Mouse (Mus musculus) liver, embryonic 13.5 days (tissue): ENCODE results near the gene Stpg4. TPM values are rescaled to one million over a fixed set of nuclear protein-coding genes. Genes with fewer than 3 reads are reported as not detected.

ENCODE experiments used
- ATAC-seq: fragments of 200-750 bp; cut with Nextera tagmentation; 2 replicates; pipeline ENCODE4 v1.8.0; 2017; ENCODE audit warnings: low read depth, mild to moderate bottlenecking, moderate number of reproducible peaks, moderate library complexity
- DNase-seq: peaks from one replicate; pipeline ENCODE4 v3.0.0; 2022
- H3K27ac ChIP-seq: fragments of 300-500 bp; sonication (generic); 2 replicates; pipeline ENCODE4 v1.5.1; 2015; ENCODE audit warnings: moderate library complexity, mild to moderate bottlenecking, inconsistent platforms
- H3K27me3 ChIP-seq: fragments of 300-500 bp; sonication (generic); 2 replicates; pipeline ENCODE4 v1.6.1; 2015; ENCODE audit warnings: mild to moderate bottlenecking, inconsistent platforms
- H3K36me3 ChIP-seq: fragments of 300-500 bp; sonication (generic); 2 replicates; pipeline ENCODE4 v1.6.1; 2015; ENCODE audit warnings: mild to moderate bottlenecking, inconsistent platforms
- H3K4me1 ChIP-seq: fragments of 300-500 bp; sonication (generic); replicated peaks from 2 replicates; pipeline ENCODE4 v1.6.1; 2015; ENCODE audit warnings: inconsistent platforms
- H3K4me2 ChIP-seq: fragments of 300-500 bp; sonication (generic); 2 replicates; pipeline ENCODE4 v1.6.1; 2015; ENCODE audit warnings: inconsistent platforms, mild to moderate bottlenecking, moderate library complexity
- H3K4me3 ChIP-seq: fragments of 300-500 bp; sonication (generic); replicated peaks from 2 replicates; pipeline ENCODE4 v1.5.1; 2015; ENCODE audit warnings: mild to moderate bottlenecking, inconsistent platforms
- H3K9ac ChIP-seq: fragments of 300-500 bp; sonication (generic); 2 replicates; pipeline ENCODE4 v1.6.1; 2015; ENCODE audit warnings: mild to moderate bottlenecking, inconsistent platforms
- H3K9me3 ChIP-seq: fragments of 300-500 bp; sonication (generic); replicated peaks from 2 replicates; pipeline ENCODE4 v1.6.1; 2016; ENCODE audit warnings: inconsistent platforms
- WGBS: fragments of 180-500 bp; shearing (Covaris S2); methylation state at CpG from one replicate; pipeline ENCODE4 v1.1.7; 2015; ENCODE audit not compliant: insufficient replicate concordance; 5-methylcytosine and 5-hydroxymethylcytosine counted together
- polyA plus RNA-seq: library from polyadenylated mRNA; unstranded; fragments of >200 nt; fragmentation: Nextera tagmentation; extraction: Ambion mirVana; gene quantifications from 2 replicates; pipeline ENCODE4 v1.2.1, GENCODE M21; 2015

Gene Stpg4
- polyA plus RNA-seq, 1 experiment from 2014 or later = not detected

- Histone ChIP-seq H3K27me3 (no peaks in the 10 kb centered on the region), H3K4me2 (no peak overlapping the region), H3K27ac (no peak overlapping the region), H3K9ac (no peak overlapping the region), H3K36me3 (peaks cover 29% of the 10 kb centered on the region), H3K4me1 (peaks cover 43% of the 10 kb centered on the region), H3K4me3 (no peak overlapping the region), H3K9me3 (no peaks in the 10 kb centered on the region)
- 83% methylated on average over 15 of the region's 15 CpGs for WGBS
- DNase-seq = no peak
- no peak for ATAC-seq
Observed at GRCm38 (mm10) chr17:87364108-87364507, 63.4 kb downstream of the Stpg4 start.

- no peak overlapping the region for H3K27ac ChIP-seq
- H3K27me3 ChIP-seq = no peaks in the 10 kb centered on the region
- peaks cover 29% of the 10 kb centered on the region for H3K36me3 ChIP-seq
- H3K4me3 ChIP-seq = no peak overlapping the region
- DNase-seq = no peak
- ATAC-seq = no peak
- no peak overlapping the region for H3K9ac ChIP-seq
- WGBS = 80% methylated on average over 3 of the region's 3 CpGs
- H3K9me3 ChIP-seq = no peaks in the 10 kb centered on the region
- H3K4me2 ChIP-seq = no peak overlapping the region
- H3K4me1 ChIP-seq = peaks cover 33% of the 10 kb centered on the region
Observed at GRCm38 (mm10) chr17:87361132-87361531, 66.4 kb downstream of the Stpg4 start.

DNA sequence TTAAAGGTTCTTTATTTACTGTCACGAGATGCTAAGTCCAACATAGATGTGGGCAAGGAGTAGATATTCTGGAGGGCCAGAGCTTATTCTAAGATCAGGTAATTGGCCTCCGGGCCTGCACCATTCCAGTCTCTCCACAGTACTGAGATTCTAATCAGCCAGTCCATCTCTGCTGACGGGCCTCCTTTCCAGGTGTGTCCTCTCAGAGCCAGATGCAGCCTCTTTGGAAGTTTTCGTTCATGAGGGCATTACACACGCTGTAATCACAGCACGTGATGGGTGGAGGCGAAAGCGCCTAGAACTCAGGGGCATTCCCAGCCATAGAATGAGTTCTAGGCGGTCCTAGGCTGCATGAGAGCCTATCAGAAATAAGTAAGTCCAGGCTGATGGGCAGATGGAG lies 70.0 kb downstream of the Stpg4 start:
- peaks cover 43% of the 10 kb centered on the region for H3K4me1 ChIP-seq
- H3K27me3 ChIP-seq = no peaks in the 10 kb centered on the region
- WGBS = 78% methylated on average over 9 of the region's 9 CpGs
- no peak overlapping the region for H3K4me2 ChIP-seq
- DNase-seq = no peak
- H3K9ac ChIP-seq = no peak overlapping the region
- H3K27ac ChIP-seq = no peak overlapping the region
- no peaks in the 10 kb centered on the region for H3K9me3 ChIP-seq
- ATAC-seq = no peak
- H3K36me3 ChIP-seq = peaks cover 13% of the 10 kb centered on the region; the same call in 1 of the 2 replicates
- no peak overlapping the region for H3K4me3 ChIP-seq

DNA sequence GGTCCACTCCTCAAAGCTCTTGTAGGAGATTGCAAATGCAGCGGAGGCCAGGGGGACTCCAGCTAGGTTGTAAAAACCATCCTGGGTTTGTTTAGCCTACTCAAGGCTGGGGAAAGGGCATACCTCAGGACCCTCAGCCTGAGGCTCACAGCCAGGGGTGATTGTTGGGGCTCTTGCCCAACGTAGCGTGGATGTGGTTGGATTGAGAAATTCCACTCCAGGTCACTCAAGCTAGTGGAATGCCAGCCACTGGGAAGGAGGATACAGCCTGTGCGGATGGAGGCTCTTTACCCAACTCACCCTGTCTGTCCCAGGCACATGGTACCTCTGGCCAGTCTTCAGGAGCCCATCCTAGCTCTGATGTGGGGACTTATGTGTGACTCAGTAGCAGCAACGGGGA lies 71.3 kb downstream of the Stpg4 start:
- ATAC-seq (no peak), DNase-seq (no peak)
- H3K4me1 ChIP-seq = peaks cover 56% of the 10 kb centered on the region

DNA sequence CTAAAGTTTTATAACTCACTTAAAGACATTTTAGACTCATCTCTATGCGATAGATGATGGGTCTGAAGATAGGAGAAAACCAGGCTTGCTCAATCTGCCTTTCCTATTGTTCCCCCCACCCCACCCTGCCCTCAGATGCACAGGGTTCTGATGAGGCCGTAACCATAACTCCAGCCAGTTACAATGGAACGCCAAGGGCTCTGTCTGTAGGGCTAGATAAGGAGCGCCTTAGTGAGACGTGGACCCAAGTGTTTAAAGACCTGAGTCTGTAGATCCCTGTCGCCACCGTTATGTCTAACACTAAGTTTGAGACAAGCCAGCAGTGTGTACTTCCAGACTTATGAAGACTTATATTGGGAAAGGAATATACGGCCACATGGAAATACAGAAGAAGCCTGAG lies 72.1 kb downstream of the Stpg4 start:
- WGBS = 24% methylated on average over 8 of the region's 8 CpGs
- H3K27me3 ChIP-seq = no peaks in the 10 kb centered on the region
- DNase-seq (no peak), ATAC-seq (peak; percentile 69)
- no peak overlapping the region for H3K9ac ChIP-seq
- H3K4me2 ChIP-seq = no peak overlapping the region
- H3K36me3 ChIP-seq = no peaks in the 10 kb centered on the region
- H3K9me3 ChIP-seq = no peaks in the 10 kb centered on the region
- no peak overlapping the region for H3K27ac ChIP-seq
- peaks cover 64% of the 10 kb centered on the region for H3K4me1 ChIP-seq
- no peak overlapping the region for H3K4me3 ChIP-seq

More for the DNA sequence above, 71.3 kb downstream of the Stpg4 start:
- Histone ChIP-seq H3K27me3 (no peaks in the 10 kb centered on the region), H3K27ac (no peak overlapping the region), H3K9me3 (no peaks in the 10 kb centered on the region), H3K36me3 (0 out of 2 replicates have a peak, but pooled peaks cover under 1% of the 10 kb centered on the region), H3K9ac (no peak overlapping the region), H3K4me3 (no peak overlapping the region), H3K4me2 (no peak overlapping the region)
- 89% methylated on average over 5 of the region's 5 CpGs for WGBS

GRCm38 (mm10) chr17:87353745-87354320 lies 73.7 kb downstream of the Stpg4 start:
- WGBS = 73% methylated on average over 8 of the region's 8 CpGs
- no peak for ATAC-seq

DNA sequence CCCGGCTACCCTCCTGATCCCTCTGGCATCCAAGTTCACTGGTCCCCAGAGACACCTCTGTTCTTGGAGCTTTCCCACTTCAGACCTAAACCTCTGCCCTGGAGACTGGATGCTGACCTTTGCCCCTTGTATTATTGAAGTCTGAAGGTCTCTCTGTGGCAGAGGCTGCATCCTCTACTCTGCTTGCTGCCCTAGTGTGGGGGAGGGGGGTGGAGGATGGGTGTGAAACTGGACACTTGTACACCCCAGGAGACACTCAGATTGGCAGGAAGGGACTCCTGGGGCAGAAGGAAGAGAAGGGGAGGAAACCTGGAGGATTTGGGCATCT lies 74.7 kb downstream of the Stpg4 start:
- WGBS = 58% methylated on average over 1 of the region's 1 CpGs
- Histone ChIP-seq H3K9me3 (no peaks in the 10 kb centered on the region), H3K27ac (no peak overlapping the region), H3K9ac (no peak overlapping the region), H3K27me3 (no peaks in the 10 kb centered on the region), H3K36me3 (0 out of 2 replicates have a peak, but pooled peaks cover 8% of the 10 kb centered on the region), H3K4me2 (no peak overlapping the region), H3K4me1 (peaks cover 56% of the 10 kb centered on the region), H3K4me3 (no peak overlapping the region)
- DNase-seq = no peak
- 0 out of 2 replicates have a peak, but pooled peaks have one; percentile 19 for ATAC-seq

More at GRCm38 (mm10) chr17:87353745-87354320, 73.7 kb downstream of the Stpg4 start:
- no peak overlapping the region for H3K4me3 ChIP-seq
- no peaks in the 10 kb centered on the region for H3K27me3 ChIP-seq
- DNase-seq = no peak
- peaks cover 58% of the 10 kb centered on the region for H3K4me1 ChIP-seq
- H3K9ac ChIP-seq = no peak overlapping the region
- no peak overlapping the region for H3K27ac ChIP-seq
- no peak overlapping the region for H3K4me2 ChIP-seq
- no peaks in the 10 kb centered on the region for H3K9me3 ChIP-seq
- H3K36me3 ChIP-seq = 0 out of 2 replicates have a peak, but pooled peaks cover 4% of the 10 kb centered on the region

- Histone ChIP-seq H3K27me3 (no peaks in the 10 kb centered on the region), H3K9ac (no peak overlapping the region), H3K4me1 (peaks cover 56% of the 10 kb centered on the region), H3K36me3 (peaks cover 14% of the 10 kb centered on the region; the same call in 1 of the 2 replicates), H3K4me3 (no peak overlapping the region), H3K4me2 (no peak overlapping the region), H3K27ac (no peak overlapping the region), H3K9me3 (no peaks in the 10 kb centered on the region)
- DNase-seq (no peak), ATAC-seq (no peak)
- 66% methylated on average over 16 of the region's 16 CpGs for WGBS
Observed at GRCm38 (mm10) chr17:87352106-87352897, 75.2 kb downstream of the Stpg4 start.

DNA sequence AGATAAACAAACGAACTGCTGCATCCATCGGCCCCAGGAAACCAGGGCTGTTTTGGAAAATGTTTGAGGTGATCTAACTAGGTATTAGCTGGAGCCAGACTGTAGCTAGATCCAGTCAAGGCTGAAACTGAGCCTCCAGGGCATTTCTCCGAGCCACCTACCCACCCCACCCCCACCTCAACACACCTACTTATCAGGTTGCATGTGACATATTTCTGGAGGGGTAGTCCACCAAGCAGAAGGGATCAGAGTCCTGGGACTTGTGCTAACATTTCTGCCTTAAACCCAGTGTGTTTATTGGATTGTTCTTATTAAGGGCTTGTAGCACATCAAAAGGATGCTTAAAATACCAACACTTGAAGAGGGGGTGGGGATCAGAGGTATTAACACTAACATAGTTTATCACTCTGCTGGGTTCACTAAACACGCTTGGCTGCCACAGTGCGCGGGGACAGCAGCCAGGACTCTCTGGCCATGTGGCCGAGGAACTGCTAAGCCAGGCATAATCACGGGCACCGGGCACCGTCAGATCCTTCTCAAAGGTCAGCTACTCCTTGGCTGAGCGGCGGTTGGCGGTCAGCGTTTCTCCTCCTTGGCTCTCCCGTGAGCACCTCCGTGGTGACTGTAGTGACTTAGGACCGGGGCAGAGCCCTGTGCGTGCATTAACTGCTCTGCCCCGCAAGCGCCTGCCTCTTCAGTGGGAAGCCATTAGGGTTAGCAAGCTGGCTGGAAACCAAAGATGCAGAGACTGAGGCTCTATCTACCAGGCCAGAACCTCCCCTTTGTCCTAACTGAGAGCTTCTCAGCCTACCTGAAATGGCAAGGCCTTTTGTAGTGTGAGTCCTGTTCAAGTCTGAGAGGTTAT lies 76.1 kb downstream of the Stpg4 start:
- no peak for DNase-seq
- no peak overlapping the region for H3K9ac ChIP-seq
- ATAC-seq = no peak

GRCm38 (mm10) chr17:87350471-87351240 lies 76.9 kb downstream of the Stpg4 start:
- peaks cover 19% of the 10 kb centered on the region; the same call in 1 of the 2 replicates for H3K36me3 ChIP-seq
- H3K4me3 ChIP-seq = no peak overlapping the region
- H3K27me3 ChIP-seq = no peaks in the 10 kb centered on the region
- H3K4me2 ChIP-seq = no peak overlapping the region
- WGBS = 54% methylated on average over 13 of the region's 13 CpGs
- peaks cover 56% of the 10 kb centered on the region for H3K4me1 ChIP-seq
- DNase-seq = no peak
- no peak overlapping the region for H3K9ac ChIP-seq
- H3K9me3 ChIP-seq = no peaks in the 10 kb centered on the region
- no peak for ATAC-seq
- no peak overlapping the region for H3K27ac ChIP-seq

More for the DNA sequence above, 76.1 kb downstream of the Stpg4 start:
- Histone ChIP-seq H3K4me3 (no peak overlapping the region), H3K9me3 (no peaks in the 10 kb centered on the region), H3K27ac (no peak overlapping the region), H3K4me2 (no peak overlapping the region), H3K4me1 (peaks cover 56% of the 10 kb centered on the region), H3K27me3 (no peaks in the 10 kb centered on the region), H3K36me3 (peaks cover 19% of the 10 kb centered on the region; the same call in 1 of the 2 replicates)
- WGBS = 57% methylated on average over 20 of the region's 20 CpGs
